Mouse (Mus musculus): ENCODE results near the gene Bend6. TPM values are rescaled to one million over a fixed set of nuclear protein-coding genes. Genes with fewer than 3 reads are reported as not detected.

Gene Bend6
- total and polyA plus RNA-seq, 3 experiments = 0.04 to 0.08 TPM; not detected in 1

- H3K9ac ChIP-seq (ENCODE audit: control insufficient read depth, low read depth, low read length, poor library complexity, severe bottlenecking) = no peak overlapping the region
- TF ChIP-seq BHLHE40 (IDR thresholded peaks at IDR 0.05; ENCODE audit: borderline replicate concordance, low read depth, low read length) (no peak), SMC3 (IDR thresholded peaks at IDR 0.05; ENCODE audit: low read depth, low read length) (no peak), ZNF384 (IDR thresholded peaks at IDR 0.05; ENCODE audit: low read depth, low read length) (no peak)
- H3K27ac ChIP-seq (ENCODE audit: control insufficient read depth, low read depth, low read length) = no peak overlapping the region
- no peaks in the 10 kb centered on the region for H3K79me2 ChIP-seq (ENCODE audit: control insufficient read depth, insufficient read depth, low read length, poor library complexity)
- no peak overlapping the region for H3K4me3 ChIP-seq (ENCODE audit: control insufficient read depth in 1 of 2, insufficient read depth in 1 of 2, low read depth in 2 of 2, low read length in 2 of 2)
- H3K4me1 ChIP-seq (ENCODE audit: control insufficient read depth in 1 of 2, insufficient read depth in 2 of 2, low read length in 2 of 2) = no peaks in the 10 kb centered on the region
- no peaks in the 10 kb centered on the region for H3K36me3 ChIP-seq (ENCODE audit: control insufficient read depth in 1 of 2, insufficient read depth in 2 of 2, low read length in 2 of 2)
- H3K9me3 ChIP-seq (replicated peaks; ENCODE audit: insufficient read depth, low read length) = no peaks in the 10 kb centered on the region
- H3K27me3 ChIP-seq (ENCODE audit: control insufficient read depth in 1 of 2, insufficient read depth in 2 of 2, low read length in 2 of 2) = no peaks in the 10 kb centered on the region
- no peak for DNase-seq (ENCODE audit: low read depth, low spot score)
Observed at GRCm38 (mm10) chr1:33898373-33898772, 9.2 kb downstream of the Bend6 start.

- no peak for DNase-seq (ENCODE audit: low read depth, low spot score)
- Histone ChIP-seq H3K79me2 (ENCODE audit: control insufficient read depth, insufficient read depth, low read length, poor library complexity) (no peaks in the 10 kb centered on the region), H3K4me1 (ENCODE audit: control insufficient read depth in 1 of 2, insufficient read depth in 2 of 2, low read length in 2 of 2) (no peaks in the 10 kb centered on the region), H3K9me3 (replicated peaks; ENCODE audit: insufficient read depth, low read length) (no peaks in the 10 kb centered on the region), H3K27me3 (ENCODE audit: control insufficient read depth in 1 of 2, insufficient read depth in 2 of 2, low read length in 2 of 2) (no peaks in the 10 kb centered on the region), H3K9ac (ENCODE audit: control insufficient read depth, low read depth, low read length, poor library complexity, severe bottlenecking) (no peak overlapping the region), H3K27ac (ENCODE audit: control insufficient read depth, low read depth, low read length) (no peak overlapping the region), H3K4me3 (ENCODE audit: control insufficient read depth in 1 of 2, insufficient read depth in 1 of 2, low read depth in 2 of 2, low read length in 2 of 2) (no peak overlapping the region), H3K36me3 (ENCODE audit: control insufficient read depth in 1 of 2, insufficient read depth in 2 of 2, low read length in 2 of 2) (no peaks in the 10 kb centered on the region)
- TF ChIP-seq USF1 (IDR thresholded peaks at IDR 0.05; ENCODE audit: low read depth, low read length) (no peak), MAX (IDR thresholded peaks at IDR 0.05; ENCODE audit: low read length) (no peak), NRF1 (IDR thresholded peaks at IDR 0.05; ENCODE audit: insufficient read depth, low read depth, low read length, poor library complexity, severe bottlenecking) (no peak), MAFK (IDR thresholded peaks at IDR 0.05; ENCODE audit: borderline replicate concordance, low read depth, low read length) (no peak), JUND (IDR thresholded peaks at IDR 0.05; ENCODE audit: low read depth, low read length) (no peak)
Observed at GRCm38 (mm10) chr1:33897426-33897825, 10.2 kb downstream of the Bend6 start.

GRCm38 (mm10) chr1:33896666-33897065, 10.9 kb downstream of the Bend6 start:
- no peaks in the 10 kb centered on the region for H3K36me3 ChIP-seq (ENCODE audit: control insufficient read depth in 1 of 2, insufficient read depth in 2 of 2, low read length in 2 of 2)
- H3K9ac ChIP-seq (ENCODE audit: control insufficient read depth, low read depth, low read length, poor library complexity, severe bottlenecking) = no peak overlapping the region
- no peak for TF ChIP-seq GABPA (IDR thresholded peaks at IDR 0.05; ENCODE audit: low read depth, low read length)
- TF ChIP-seq EP300 (IDR thresholded peaks at IDR 0.05; ENCODE audit: low read depth in 1 of 2, low read length in 2 of 2) = no peak
- TF ChIP-seq RCOR1 (IDR thresholded peaks at IDR 0.05; ENCODE audit: low read depth, low read length) = no peak
- no peak for TF ChIP-seq CTCF (IDR thresholded peaks at IDR 0.05 in 2 of 3, conservative IDR thresholded peaks at IDR 0.05 in 1 of 3; ENCODE audit: control insufficient read depth in 1 of 3, insufficient read depth in 1 of 3, low read depth in 2 of 3, low read length in 3 of 3, poor library complexity in 1 of 3, severe bottlenecking in 1 of 3)
- no peak for TF ChIP-seq CHD2 (IDR thresholded peaks at IDR 0.05; ENCODE audit: low read length)
- TF ChIP-seq KAT2A (conservative IDR thresholded peaks at IDR 0.05; ENCODE audit: low read depth, low read length) = no peak
- TF ChIP-seq CHD1 (IDR thresholded peaks at IDR 0.05; ENCODE audit: low read depth, low read length) = no peak

More at GRCm38 (mm10) chr1:33896666-33897065, 10.9 kb downstream of the Bend6 start:
- Histone ChIP-seq H3K4me3 (ENCODE audit: control insufficient read depth in 1 of 2, insufficient read depth in 1 of 2, low read depth in 2 of 2, low read length in 2 of 2) (no peak overlapping the region), H3K27me3 (ENCODE audit: control insufficient read depth in 1 of 2, insufficient read depth in 2 of 2, low read length in 2 of 2) (no peaks in the 10 kb centered on the region), H3K4me1 (ENCODE audit: control insufficient read depth in 1 of 2, insufficient read depth in 2 of 2, low read length in 2 of 2) (no peaks in the 10 kb centered on the region), H3K27ac (ENCODE audit: control insufficient read depth, low read depth, low read length) (no peak overlapping the region), H3K79me2 (ENCODE audit: control insufficient read depth, insufficient read depth, low read length, poor library complexity) (no peaks in the 10 kb centered on the region), H3K9me3 (replicated peaks; ENCODE audit: insufficient read depth, low read length) (no peaks in the 10 kb centered on the region)
- DNase-seq (ENCODE audit: low read depth, low spot score) = no peak

Measured in MEL (cell line).